Mouse (Mus musculus): ENCODE measurements around the gene Cdh4. TPM values are rescaled to one million over a fixed set of nuclear protein-coding genes. Genes with fewer than 3 reads are reported as not detected.
A peak's percentile ranks its signal among the peaks of the same experiment; 100 is the strongest.

The Cdh4 gene
- polyA plus RNA-seq, 1 experiment from 2014 or later, result 17.0 TPM

GRCm38 (mm10) chr2:179582966-179583365 lies 140.7 kb downstream of the Cdh4 start:
- 83% methylated on average over 16 of the region's 16 CpGs for WGBS
- H3K27me3 ChIP-seq (ENCODE audit: poor library complexity, severe bottlenecking), result peaks cover 13% of the 10 kb centered on the region; the same call in 1 of the 2 replicates
- no peak overlapping the region for H3K4me3 ChIP-seq

GRCm38 (mm10) chr2:179584672-179585071 lies 142.4 kb downstream of the Cdh4 start:
- H3K36me3 ChIP-seq (replicated peaks), result no peaks in the 10 kb centered on the region
- 48% methylated on average over 13 of the region's 13 CpGs for WGBS
- H3K27ac ChIP-seq, result peak overlapping the region; percentile 69

More at GRCm38 (mm10) chr2:179582966-179583365, 140.7 kb downstream of the Cdh4 start:
- no peaks in the 10 kb centered on the region for H3K9me3 ChIP-seq
- H3K4me1 ChIP-seq, result peaks cover 65% of the 10 kb centered on the region
- no peaks in the 10 kb centered on the region for H3K36me3 ChIP-seq (replicated peaks)
- H3K27ac ChIP-seq, result no peak overlapping the region
- no peak for DNase-seq (ENCODE audit: extremely low spot score, low spot score)

GRCm38 (mm10) chr2:179586436-179586835 lies 144.2 kb downstream of the Cdh4 start:
- WGBS, result 86% methylated on average over 11 of the region's 11 CpGs
- Histone ChIP-seq H3K4me3 (no peak overlapping the region), H3K27me3 (ENCODE audit: poor library complexity, severe bottlenecking) (peaks cover 27% of the 10 kb centered on the region), H3K36me3 (replicated peaks) (no peaks in the 10 kb centered on the region), H3K9me3 (no peaks in the 10 kb centered on the region), H3K4me1 (peaks cover 62% of the 10 kb centered on the region), H3K27ac (peak overlapping the region; percentile 44)
- no peak for DNase-seq (ENCODE audit: extremely low spot score, low spot score)

More at GRCm38 (mm10) chr2:179584672-179585071, 142.4 kb downstream of the Cdh4 start:
- Histone ChIP-seq H3K27me3 (ENCODE audit: poor library complexity, severe bottlenecking) (peaks cover 14% of the 10 kb centered on the region; the same call in 1 of the 2 replicates), H3K9me3 (no peaks in the 10 kb centered on the region), H3K4me1 (peaks cover 58% of the 10 kb centered on the region), H3K4me3 (no peak overlapping the region)
- DNase-seq (ENCODE audit: extremely low spot score, low spot score), result no peak

- peaks cover 27% of the 10 kb centered on the region for H3K27me3 ChIP-seq (ENCODE audit: poor library complexity, severe bottlenecking)
- H3K4me1 ChIP-seq, result peaks cover 67% of the 10 kb centered on the region
- 0 out of 2 replicates have a peak overlapping the region, but pooled peaks have one; percentile 44 for H3K27ac ChIP-seq
- DNase-seq (ENCODE audit: extremely low spot score, low spot score), result no peak
- H3K9me3 ChIP-seq, result no peaks in the 10 kb centered on the region
- 91% methylated on average over 2 of the region's 2 CpGs for WGBS
- no peak overlapping the region for H3K4me3 ChIP-seq
- no peaks in the 10 kb centered on the region for H3K36me3 ChIP-seq (replicated peaks)
Measured at GRCm38 (mm10) chr2:179587069-179587468, 144.8 kb downstream of the Cdh4 start.

- Histone ChIP-seq H3K4me3 (no peak overlapping the region), H3K27ac (peak overlapping the region; percentile 60; the same call in 1 of the 2 replicates), H3K36me3 (replicated peaks) (no peaks in the 10 kb centered on the region), H3K27me3 (ENCODE audit: poor library complexity, severe bottlenecking) (peaks cover 55% of the 10 kb centered on the region), H3K4me1 (peaks cover 41% of the 10 kb centered on the region), H3K9me3 (no peaks in the 10 kb centered on the region)
- DNase-seq (ENCODE audit: extremely low spot score, low spot score), result peak; percentile 29
- WGBS, result 34% methylated on average over 5 of the region's 5 CpGs
Measured at GRCm38 (mm10) chr2:179591661-179592060, 149.4 kb downstream of the Cdh4 start.

- Histone ChIP-seq H3K4me3 (no peak overlapping the region), H3K36me3 (replicated peaks) (no peaks in the 10 kb centered on the region), H3K4me1 (peaks cover 62% of the 10 kb centered on the region), H3K9me3 (no peaks in the 10 kb centered on the region), H3K27me3 (ENCODE audit: poor library complexity, severe bottlenecking) (peaks cover 48% of the 10 kb centered on the region), H3K27ac (no peak overlapping the region)
- DNase-seq (ENCODE audit: extremely low spot score, low spot score), result no peak
- WGBS, result 85% methylated on average over 4 of the region's 4 CpGs
Measured at GRCm38 (mm10) chr2:179595013-179595412, 152.8 kb downstream of the Cdh4 start.

- 83% methylated on average over 11 of the region's 11 CpGs for WGBS
- H3K9me3 ChIP-seq, result no peaks in the 10 kb centered on the region
- H3K27me3 ChIP-seq (ENCODE audit: poor library complexity, severe bottlenecking), result peaks cover 27% of the 10 kb centered on the region
- H3K4me3 ChIP-seq, result no peak overlapping the region
- no peak for DNase-seq (ENCODE audit: extremely low spot score, low spot score)
- no peak overlapping the region for H3K27ac ChIP-seq
- peaks cover 39% of the 10 kb centered on the region for H3K4me1 ChIP-seq
- H3K36me3 ChIP-seq (replicated peaks), result no peaks in the 10 kb centered on the region
Measured at GRCm38 (mm10) chr2:179598886-179599285, 156.7 kb downstream of the Cdh4 start.

- no peak for DNase-seq (ENCODE audit: extremely low spot score, low spot score)
- Histone ChIP-seq H3K4me1 (peaks cover 36% of the 10 kb centered on the region), H3K27me3 (ENCODE audit: poor library complexity, severe bottlenecking) (peaks cover 17% of the 10 kb centered on the region; the same call in 1 of the 2 replicates), H3K36me3 (replicated peaks) (no peaks in the 10 kb centered on the region), H3K27ac (no peak overlapping the region), H3K9me3 (no peaks in the 10 kb centered on the region), H3K4me3 (no peak overlapping the region)
- WGBS, result 88% methylated on average over 1 of the region's 1 CpGs
Measured at GRCm38 (mm10) chr2:179599886-179600285, 157.7 kb downstream of the Cdh4 start.

GRCm38 (mm10) chr2:179600347-179600746 lies 158.1 kb downstream of the Cdh4 start:
- Histone ChIP-seq H3K4me3 (no peak overlapping the region), H3K36me3 (replicated peaks) (no peaks in the 10 kb centered on the region), H3K4me1 (peaks cover 32% of the 10 kb centered on the region), H3K27ac (no peak overlapping the region), H3K9me3 (no peaks in the 10 kb centered on the region), H3K27me3 (ENCODE audit: poor library complexity, severe bottlenecking) (peaks cover 13% of the 10 kb centered on the region; the same call in 1 of the 2 replicates)
- no peak for DNase-seq (ENCODE audit: extremely low spot score, low spot score)
- 86% methylated on average over 2 of the region's 2 CpGs for WGBS

GRCm38 (mm10) chr2:179601167-179601566 lies 158.9 kb downstream of the Cdh4 start:
- no peaks in the 10 kb centered on the region for H3K9me3 ChIP-seq
- DNase-seq (ENCODE audit: extremely low spot score, low spot score), result no peak
- H3K27me3 ChIP-seq (ENCODE audit: poor library complexity, severe bottlenecking), result 0 out of 2 replicates have a peak, but pooled peaks cover 5% of the 10 kb centered on the region
- peaks cover 30% of the 10 kb centered on the region for H3K4me1 ChIP-seq
- H3K27ac ChIP-seq, result no peak overlapping the region
- WGBS, result 88% methylated on average over 9 of the region's 9 CpGs
- H3K36me3 ChIP-seq (replicated peaks), result no peaks in the 10 kb centered on the region
- no peak overlapping the region for H3K4me3 ChIP-seq

- Histone ChIP-seq H3K36me3 (replicated peaks) (no peaks in the 10 kb centered on the region), H3K27ac (no peak overlapping the region), H3K4me3 (no peak overlapping the region), H3K4me1 (peaks cover 11% of the 10 kb centered on the region), H3K9me3 (no peaks in the 10 kb centered on the region), H3K27me3 (ENCODE audit: poor library complexity, severe bottlenecking) (no peaks in the 10 kb centered on the region)
- 84% methylated on average over 3 of the region's 3 CpGs for WGBS
- DNase-seq (ENCODE audit: extremely low spot score, low spot score), result no peak
Measured at GRCm38 (mm10) chr2:179604746-179605145, 162.5 kb downstream of the Cdh4 start.

GRCm38 (mm10) chr2:179605255-179605654 lies 163.0 kb downstream of the Cdh4 start:
- 92% methylated on average over 10 of the region's 10 CpGs for WGBS
- Histone ChIP-seq H3K36me3 (replicated peaks) (no peaks in the 10 kb centered on the region), H3K27ac (0 out of 2 replicates have a peak overlapping the region, but pooled peaks have one; percentile 40), H3K4me1 (peaks cover 11% of the 10 kb centered on the region), H3K9me3 (no peaks in the 10 kb centered on the region), H3K27me3 (ENCODE audit: poor library complexity, severe bottlenecking) (no peaks in the 10 kb centered on the region), H3K4me3 (no peak overlapping the region)
- no peak for DNase-seq (ENCODE audit: extremely low spot score, low spot score)

- WGBS, result 88% methylated on average over 2 of the region's 2 CpGs
- no peak overlapping the region for H3K4me3 ChIP-seq
- H3K9me3 ChIP-seq, result no peaks in the 10 kb centered on the region
- H3K27me3 ChIP-seq (ENCODE audit: poor library complexity, severe bottlenecking), result no peaks in the 10 kb centered on the region
- DNase-seq (ENCODE audit: extremely low spot score, low spot score), result no peak
- no peaks in the 10 kb centered on the region for H3K36me3 ChIP-seq (replicated peaks)
- H3K4me1 ChIP-seq, result peaks cover 11% of the 10 kb centered on the region
- no peak overlapping the region for H3K27ac ChIP-seq
Measured at GRCm38 (mm10) chr2:179606341-179606740, 164.1 kb downstream of the Cdh4 start.

Data from forebrain, embryonic 10.5 days (tissue).